Mouse (Mus musculus): ENCODE measurements around the gene Tk1.

- TF ChIP-seq CTCF (conservative IDR thresholded peaks at IDR 0.05; ENCODE audit: low read length) (no peak), POU5F1 (IDR thresholded peaks at IDR 0.05; ENCODE audit: borderline replicate concordance, low read length) (no peak), NANOG (IDR thresholded peaks at IDR 0.05; ENCODE audit: borderline replicate concordance, low read length) (no peak)
Observed at GRCm38 (mm10) chr11:117848271-117848984, 22.5 kb upstream of the Tk1 start.
